Mouse (Mus musculus): ENCODE results near the gene Phf12.

Phf12 gene

GRCm38 (mm10) chr11:77970718-77971117 lies 11.8 kb upstream of the Phf12 start:
- DNase-seq (ENCODE audit: low read depth, low spot score) = no peak

- no peak for DNase-seq (ENCODE audit: low read depth, low spot score)
Measured at GRCm38 (mm10) chr11:77973520-77973919, 9.0 kb upstream of the Phf12 start.

- no peak for DNase-seq (ENCODE audit: low read depth, low spot score)
Measured at GRCm38 (mm10) chr11:77974325-77974724, 8.2 kb upstream of the Phf12 start.

- no peak for DNase-seq (ENCODE audit: low read depth, low spot score)
Measured at GRCm38 (mm10) chr11:77975873-77976272, 6.7 kb upstream of the Phf12 start.

- DNase-seq (ENCODE audit: low read depth, low spot score) = no peak
Measured at GRCm38 (mm10) chr11:77978161-77978560, 4.4 kb upstream of the Phf12 start.

GRCm38 (mm10) chr11:77979221-77979809 lies 3.2 kb upstream of the Phf12 start:
- no peak for DNase-seq (ENCODE audit: low read depth, low spot score)

- DNase-seq (ENCODE audit: low read depth, low spot score) = no peak
Measured at GRCm38 (mm10) chr11:77980281-77981204, 2.0 kb upstream of the Phf12 start.

- DNase-seq (ENCODE audit: low read depth, low spot score) = peak; percentile 99
Measured at GRCm38 (mm10) chr11:77981609-77982440, 729 bp upstream of the Phf12 start.

GRCm38 (mm10) chr11:77983191-77983936 lies 810 bp downstream of the Phf12 start:
- DNase-seq (ENCODE audit: low read depth, low spot score) = no peak

GRCm38 (mm10) chr11:77983937-77984835 lies 1.6 kb downstream of the Phf12 start:
- peak; percentile 57 for DNase-seq (ENCODE audit: low read depth, low spot score)

GRCm38 (mm10) chr11:77984836-77985231 lies 2.3 kb downstream of the Phf12 start:
- peak; percentile 59 for DNase-seq (ENCODE audit: low read depth, low spot score)

- no peak for DNase-seq (ENCODE audit: low read depth, low spot score)
Measured at GRCm38 (mm10) chr11:77985541-77986065, 3.0 kb downstream of the Phf12 start.

GRCm38 (mm10) chr11:77989071-77989690 lies 6.6 kb downstream of the Phf12 start:
- no peak for DNase-seq (ENCODE audit: low read depth, low spot score)

- DNase-seq (ENCODE audit: low read depth, low spot score) = no peak
Measured at GRCm38 (mm10) chr11:77995556-77995955, 13.0 kb downstream of the Phf12 start.

- DNase-seq (ENCODE audit: low read depth, low spot score) = no peak
Measured at GRCm38 (mm10) chr11:78006446-78006845, 23.9 kb downstream of the Phf12 start.

- no peak for DNase-seq (ENCODE audit: low read depth, low spot score)
Measured at GRCm38 (mm10) chr11:78019676-78020075, 37.1 kb downstream of the Phf12 start.

GRCm38 (mm10) chr11:78023607-78024006 lies 41.1 kb downstream of the Phf12 start:
- DNase-seq (ENCODE audit: low read depth, low spot score) = no peak

- DNase-seq (ENCODE audit: low read depth, low spot score) = no peak
Measured at GRCm38 (mm10) chr11:78029240-78029639, 46.7 kb downstream of the Phf12 start.

- no peak for DNase-seq (ENCODE audit: low read depth, low spot score)
Measured at GRCm38 (mm10) chr11:78030600-78030999, 48.0 kb downstream of the Phf12 start.

- no peak for DNase-seq (ENCODE audit: low read depth, low spot score)
Measured at GRCm38 (mm10) chr11:78031389-78031788, 48.8 kb downstream of the Phf12 start.
